Mouse (Mus musculus) midbrain, postnatal 0 days (tissue): ENCODE measurements at regions not wholly inside any gene's neighbourhood (a gene's known extent, or its start where the extent isn't known, plus 50 kb on each side); places are given as distances from the start of the nearest gene placed in this dataset.

Source experiments
- ATAC-seq: fragments of 200-750 bp; cut with Nextera tagmentation; 2 replicates; pipeline ENCODE4 v1.8.0; 2017; ENCODE audit warnings: moderate number of reproducible peaks, mild to moderate bottlenecking, moderate TSS enrichment, moderate library complexity; ENCODE audit not compliant: low FRiP score
- DNase-seq: peaks from one replicate; pipeline ENCODE4 v3.0.0-alpha.2; 2015; ENCODE audit warnings: low spot score
- H3K27ac ChIP-seq: fragments of 300-500 bp; sonication (generic); 2 replicates; pipeline ENCODE4 v1.5.1; 2014; ENCODE audit warnings: low read depth, mild to moderate bottlenecking, low read length, mixed read lengths
- H3K27me3 ChIP-seq: fragments of 300-500 bp; sonication (generic); 2 replicates; pipeline ENCODE4 v1.6.1; 2014; ENCODE audit warnings: low read length, control low read depth, mixed read lengths; ENCODE audit not compliant: insufficient read depth
- H3K36me3 ChIP-seq: fragments of 300-500 bp; sonication (generic); 2 replicates; pipeline ENCODE4 v1.6.1; 2014; ENCODE audit warnings: low read length, control low read depth, mixed read lengths; ENCODE audit not compliant: insufficient read depth
- H3K4me1 ChIP-seq: fragments of 300-500 bp; sonication (generic); 2 replicates; pipeline ENCODE4 v1.6.1; 2014; ENCODE audit warnings: mild to moderate bottlenecking, control low read depth, antibody characterized with exemption, low read length, mixed read lengths; ENCODE audit not compliant: insufficient read depth
- H3K4me2 ChIP-seq: fragments of 300-500 bp; sonication (generic); 2 replicates; pipeline ENCODE4 v1.6.1; 2014; ENCODE audit warnings: low read depth, mild to moderate bottlenecking, low read length, mixed read lengths; ENCODE audit not compliant: poor library complexity, severe bottlenecking
- H3K4me3 ChIP-seq: fragments of 300-500 bp; sonication (generic); 2 replicates; pipeline ENCODE4 v1.5.1; 2014; ENCODE audit warnings: low read depth, mild to moderate bottlenecking, low read length, moderate library complexity
- H3K9ac ChIP-seq: fragments of 300-500 bp; sonication (generic); replicated peaks from 2 replicates; pipeline ENCODE4 v1.6.1; 2014; ENCODE audit warnings: mild to moderate bottlenecking, low read length, moderate library complexity, mixed read lengths; ENCODE audit not compliant: poor library complexity, severe bottlenecking
- H3K9me3 ChIP-seq: fragments of 300-500 bp; sonication (generic); 2 replicates; pipeline ENCODE4 v1.6.1; 2016; ENCODE audit warnings: low read length, control low read depth
- CTCF ChIP-seq: IDR thresholded peaks from 2 replicates; pipeline ENCODE4 v1.5.1; 2016; ENCODE audit warnings: antibody characterized with exemption, mild to moderate bottlenecking
- WGBS: fragments of 180-500 bp; shearing (Covaris S2); extraction: QIAGEN DNeasy Blood & Tissue Kit; methylation state at CpG from one replicate; pipeline ENCODE4 v1.1.7; 2014; 5-methylcytosine and 5-hydroxymethylcytosine counted together

DNA sequence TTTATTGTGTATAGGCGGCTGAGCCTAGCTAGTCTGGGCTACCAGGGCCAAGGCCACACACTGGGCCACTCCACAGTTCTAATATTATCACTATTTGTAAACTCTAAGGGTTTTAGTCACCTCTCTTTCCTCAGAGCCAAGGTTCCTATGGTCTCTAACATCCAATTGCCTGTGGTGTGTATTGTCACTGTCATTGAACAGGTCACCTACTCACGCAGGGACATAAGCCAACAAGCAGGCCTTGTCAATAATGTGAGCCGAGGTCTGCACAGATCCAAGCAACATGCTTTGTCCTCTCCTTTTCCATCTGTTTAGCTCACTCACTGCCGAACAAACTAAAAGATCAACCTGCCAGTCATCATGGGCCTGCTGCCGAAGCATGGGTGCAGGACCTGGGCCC is 79.5 kb upstream of the Ywhaq start:
- H3K9me3 ChIP-seq = no peaks in the 10 kb centered on the region
- no peaks in the 10 kb centered on the region for H3K27me3 ChIP-seq
- peaks cover 5% of the 10 kb centered on the region; the same call in 1 of the 2 replicates for H3K4me1 ChIP-seq
- no peak overlapping the region for H3K9ac ChIP-seq
- no peak for DNase-seq
- TF ChIP-seq CTCF = no peak
- no peak overlapping the region for H3K4me2 ChIP-seq
- no peak overlapping the region for H3K4me3 ChIP-seq
- WGBS = 57% methylated on average over 5 of the region's 5 CpGs
- no peak overlapping the region for H3K27ac ChIP-seq
- ATAC-seq = no peak
- no peaks in the 10 kb centered on the region for H3K36me3 ChIP-seq

GRCm38 (mm10) chr12:21495511-21495910 is 78.1 kb upstream of the Ywhaq start:
- Histone ChIP-seq H3K36me3 (no peaks in the 10 kb centered on the region), H3K27me3 (no peaks in the 10 kb centered on the region), H3K27ac (no peak overlapping the region), H3K4me1 (peaks cover 5% of the 10 kb centered on the region; the same call in 1 of the 2 replicates), H3K9ac (no peak overlapping the region), H3K9me3 (no peaks in the 10 kb centered on the region), H3K4me3 (no peak overlapping the region), H3K4me2 (no peak overlapping the region)
- no peak for TF ChIP-seq CTCF
- DNase-seq (no peak), ATAC-seq (no peak)
- WGBS = 84% methylated on average over 6 of the region's 6 CpGs

GRCm38 (mm10) chr12:21493471-21493870 is 76.0 kb upstream of the Ywhaq start:
- Histone ChIP-seq H3K27ac (peak overlapping the region; percentile 43; the same call in 1 of the 2 replicates), H3K4me3 (no peak overlapping the region)
- ATAC-seq = peak; percentile 79; the same call in 1 of the 2 replicates

GRCm38 (mm10) chr12:21492549-21493291 is 75.3 kb upstream of the Ywhaq start:
- WGBS = 77% methylated on average over 8 of the region's 8 CpGs
- no peak for TF ChIP-seq CTCF
- Histone ChIP-seq H3K4me1 (peaks cover 5% of the 10 kb centered on the region; the same call in 1 of the 2 replicates), H3K4me2 (no peak overlapping the region), H3K4me3 (no peak overlapping the region), H3K27ac (peak overlapping the region; percentile 43; the same call in 1 of the 2 replicates), H3K36me3 (no peaks in the 10 kb centered on the region), H3K27me3 (no peaks in the 10 kb centered on the region), H3K9me3 (no peaks in the 10 kb centered on the region), H3K9ac (no peak overlapping the region)
- DNase-seq (no peak), ATAC-seq (no peak)

More at GRCm38 (mm10) chr12:21493471-21493870, 76.0 kb upstream of the Ywhaq start:
- no peaks in the 10 kb centered on the region for H3K36me3 ChIP-seq
- H3K4me2 ChIP-seq = no peak overlapping the region
- no peak for DNase-seq
- no peaks in the 10 kb centered on the region for H3K9me3 ChIP-seq
- no peak for TF ChIP-seq CTCF
- WGBS = 19% methylated on average over 3 of the region's 3 CpGs
- peaks cover 5% of the 10 kb centered on the region; the same call in 1 of the 2 replicates for H3K4me1 ChIP-seq
- H3K27me3 ChIP-seq = no peaks in the 10 kb centered on the region
- no peak overlapping the region for H3K9ac ChIP-seq

DNA sequence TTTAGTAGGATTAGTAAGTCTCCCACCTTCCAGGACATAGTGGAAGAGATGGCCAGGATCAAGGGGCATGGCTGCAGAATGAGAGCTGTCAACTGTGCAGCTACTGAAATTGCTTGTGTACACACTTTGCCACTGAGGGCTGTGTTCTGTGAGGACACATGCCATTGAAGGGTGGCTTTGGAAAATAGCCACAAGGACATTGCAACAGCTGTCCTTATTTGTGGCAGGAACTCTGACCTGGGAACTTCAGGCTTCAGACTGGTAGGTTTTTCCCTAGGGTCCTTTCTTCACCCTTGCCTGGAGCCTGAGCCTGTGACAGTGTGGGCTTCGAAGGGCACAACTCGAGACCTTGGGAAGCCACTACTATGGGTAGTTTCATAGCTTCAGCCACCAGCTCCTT is 64.2 kb upstream of the Ywhaq start:
- Histone ChIP-seq H3K27ac (no peak overlapping the region), H3K4me3 (no peak overlapping the region), H3K4me2 (no peak overlapping the region), H3K27me3 (no peaks in the 10 kb centered on the region), H3K9me3 (no peaks in the 10 kb centered on the region), H3K9ac (no peak overlapping the region), H3K4me1 (no peaks in the 10 kb centered on the region), H3K36me3 (no peaks in the 10 kb centered on the region)
- TF ChIP-seq CTCF = no peak
- no peak for DNase-seq
- WGBS = 82% methylated on average over 2 of the region's 2 CpGs
- ATAC-seq = no peak

- Histone ChIP-seq H3K4me3 (no peak overlapping the region), H3K36me3 (no peaks in the 10 kb centered on the region), H3K27me3 (no peaks in the 10 kb centered on the region), H3K9ac (no peak overlapping the region), H3K27ac (no peak overlapping the region), H3K4me2 (no peak overlapping the region), H3K4me1 (no peaks in the 10 kb centered on the region), H3K9me3 (no peaks in the 10 kb centered on the region)
- no peak for DNase-seq
- WGBS = 81% methylated on average over 2 of the region's 2 CpGs
- ATAC-seq = no peak
- no peak for TF ChIP-seq CTCF
Measured at GRCm38 (mm10) chr12:21480226-21480625, 62.8 kb upstream of the Ywhaq start.
